Mouse (Mus musculus) lung, adult 18-20 months (tissue): ENCODE data around the gene Ccdc126.

Experiments
- DNase-seq, 2 experiments: peaks; one replicate each; pipeline ENCODE4 v3.0.0; 2022; ENCODE audit warnings: mixed read lengths in 2 of 2

The Ccdc126 gene

GRCm38 (mm10) chr6:49318966-49319594 lies at the start of gene Ccdc126:
Gene Ccdc126 (plus strand): TSS chr6:49319274.
- DNase-seq, result peak; percentile 98 to 99

- DNase-seq, result no peak
These were observed 49.2 kb upstream of the Ccdc126 start for GRCm38 (mm10) chr6:49269923-49270322.

- DNase-seq, result no peak
These were observed 47.3 kb upstream of the Ccdc126 start for GRCm38 (mm10) chr6:49271815-49272214.

GRCm38 (mm10) chr6:49272863-49273262 lies 46.2 kb upstream of the Ccdc126 start:
- no peak for DNase-seq

GRCm38 (mm10) chr6:49273934-49274333 lies 45.1 kb upstream of the Ccdc126 start:
- no peak for DNase-seq

- DNase-seq, result no peak
These were observed 44.5 kb upstream of the Ccdc126 start for GRCm38 (mm10) chr6:49274416-49275091.

- DNase-seq, result no peak
These were observed 43.8 kb upstream of the Ccdc126 start for GRCm38 (mm10) chr6:49275296-49275695.

GRCm38 (mm10) chr6:49280942-49281341 lies 38.1 kb upstream of the Ccdc126 start:
- no peak for DNase-seq

- DNase-seq, result peak in 1 of 2 experiments; percentile 8
These were observed 37.0 kb upstream of the Ccdc126 start for GRCm38 (mm10) chr6:49282122-49282521.

GRCm38 (mm10) chr6:49298286-49298685 lies 20.8 kb upstream of the Ccdc126 start:
- DNase-seq, result no peak

GRCm38 (mm10) chr6:49314821-49315220 lies 4.3 kb upstream of the Ccdc126 start:
- peak; percentile 37 to 58 for DNase-seq

- no peak for DNase-seq
These were observed 681 bp downstream of the Ccdc126 start for GRCm38 (mm10) chr6:49319595-49320315.

GRCm38 (mm10) chr6:49321341-49321740 lies 2.3 kb downstream of the Ccdc126 start:
- DNase-seq, result no peak

- no peak for DNase-seq
These were observed 3.0 kb downstream of the Ccdc126 start for GRCm38 (mm10) chr6:49322056-49322455.

GRCm38 (mm10) chr6:49322986-49323385 lies 3.9 kb downstream of the Ccdc126 start:
- peak in 1 of 2 experiments; percentile 22 for DNase-seq

GRCm38 (mm10) chr6:49324528-49324927 lies 5.5 kb downstream of the Ccdc126 start:
- DNase-seq, result no peak

- no peak for DNase-seq
These were observed 6.2 kb downstream of the Ccdc126 start for GRCm38 (mm10) chr6:49325294-49325693.

GRCm38 (mm10) chr6:49326846-49327245 lies 7.8 kb downstream of the Ccdc126 start:
- DNase-seq, result no peak

GRCm38 (mm10) chr6:49331369-49332059 lies 12.4 kb downstream of the Ccdc126 start:
- DNase-seq, result no peak

- DNase-seq, result peak in 1 of 2 experiments; percentile 21
These were observed 12.9 kb downstream of the Ccdc126 start for GRCm38 (mm10) chr6:49332060-49332370.

GRCm38 (mm10) chr6:49338566-49338965 lies 19.5 kb downstream of the Ccdc126 start:
- DNase-seq, result no peak

GRCm38 (mm10) chr6:49339145-49339544 lies 20.1 kb downstream of the Ccdc126 start:
- DNase-seq, result no peak

- DNase-seq, result no peak
These were observed 24.8 kb downstream of the Ccdc126 start for GRCm38 (mm10) chr6:49343737-49344469.
